Mouse (Mus musculus): ENCODE data around the gene Nebl. TPM values are rescaled to one million over a fixed set of nuclear protein-coding genes. Genes with fewer than 3 reads are reported as not detected.
A peak's percentile ranks its signal among the peaks of the same experiment; 100 is the strongest.

The Nebl gene
- total RNA-seq (2021), result 7.3 and 10.5 TPM in 2 replicates
- long read RNA-seq, experiment 1, full-length matches to known transcripts, result 3 of 5 reads
- long read RNA-seq, experiment 1, partial matches to known transcripts, result 1 of 5 reads
- long read RNA-seq, experiment 1, other reads (novel, unspliced or antisense), result 1 of 5 reads
- long read RNA-seq, experiment 2, partial matches to known transcripts, result 0 of 1 reads
- long read RNA-seq, experiment 2, other reads (novel, unspliced or antisense), result 1 of 1 reads

- peak; percentile 76 for DNase-seq
Measured at GRCm38 (mm10) chr2:17730957-17731830, at the start of gene Nebl. TSS of gene Nebl (minus strand) at chr2:17731464.

DNA sequence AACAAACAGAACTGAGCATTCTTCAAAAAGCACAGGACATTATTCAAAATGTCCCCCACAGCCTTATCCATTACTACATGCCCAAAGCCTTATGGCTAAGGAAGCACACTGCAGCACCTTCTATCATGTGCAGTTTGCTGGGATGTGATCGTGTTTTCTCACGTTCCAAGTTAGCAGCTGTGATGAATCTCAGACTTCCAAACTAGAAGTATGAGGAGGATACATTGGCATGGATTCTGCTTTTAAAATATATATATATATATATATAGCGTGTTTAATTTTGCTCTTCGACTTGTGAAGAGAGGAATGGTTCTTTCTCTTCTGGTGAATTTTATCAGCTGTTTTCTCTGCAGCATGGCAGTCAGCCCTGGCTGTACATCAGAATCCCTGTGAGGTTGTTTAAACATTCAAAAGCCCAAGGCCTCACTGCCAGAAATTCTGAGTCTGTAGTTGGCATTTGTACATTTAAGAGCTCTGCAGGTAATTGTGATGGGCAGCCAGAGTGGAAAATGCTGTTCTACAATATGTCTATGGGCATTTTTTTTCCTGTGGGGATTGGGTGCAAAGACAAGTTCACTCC is 39.1 kb upstream of the Nebl start:
- no peak for DNase-seq

- no peak for DNase-seq
Measured at GRCm38 (mm10) chr2:17769242-17769755, 38.0 kb upstream of the Nebl start.

DNA sequence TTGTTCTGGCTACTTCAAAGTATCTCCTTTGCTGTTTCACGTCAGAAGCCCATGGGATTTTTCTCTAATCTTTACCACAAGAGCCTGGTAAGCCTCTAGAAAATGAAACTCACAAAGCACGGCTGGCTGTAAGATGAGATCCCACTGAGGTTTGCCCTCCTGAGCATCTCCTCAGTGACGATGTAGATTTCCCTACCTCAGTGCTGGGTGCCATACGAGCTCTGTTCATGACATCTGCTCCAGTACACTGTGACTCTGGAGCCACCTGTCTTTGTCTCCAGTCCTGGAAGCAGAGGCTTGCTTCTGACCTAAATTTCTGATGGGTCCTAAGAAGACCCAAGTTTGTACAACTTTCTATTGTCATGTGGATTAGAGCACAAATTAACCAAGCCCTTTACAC is 25.0 kb upstream of the Nebl start:
- no peak for DNase-seq

- no peak for DNase-seq
Measured at GRCm38 (mm10) chr2:17742051-17742763, 10.9 kb upstream of the Nebl start.

DNA sequence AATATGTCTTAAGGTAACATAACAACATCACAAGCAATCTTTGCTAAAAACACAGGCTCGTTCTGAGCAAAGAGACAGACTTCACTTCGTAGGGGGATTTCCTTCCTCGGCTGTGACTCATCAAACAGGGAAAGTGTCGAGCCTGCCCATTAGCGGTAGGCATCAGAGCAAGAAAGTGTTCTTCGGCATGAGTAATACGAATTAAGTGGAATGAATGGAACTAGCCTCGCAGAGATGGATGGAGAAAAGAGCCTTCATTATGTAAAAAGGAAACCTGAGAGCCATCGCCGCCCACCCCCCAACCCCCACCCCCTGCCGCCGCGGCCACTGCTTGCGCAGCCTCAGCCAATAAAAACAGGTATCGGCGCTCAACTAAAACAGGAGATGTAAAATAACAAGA is 10.3 kb upstream of the Nebl start:
- DNase-seq, result peak; percentile 24

GRCm38 (mm10) chr2:17740454-17740853 is 9.2 kb upstream of the Nebl start:
- DNase-seq, result no peak

- DNase-seq, result no peak
Measured at GRCm38 (mm10) chr2:17732210-17732609, 946 bp upstream of the Nebl start.

- no peak for DNase-seq
Measured at GRCm38 (mm10) chr2:17731831-17732200, 552 bp upstream of the Nebl start.

DNA sequence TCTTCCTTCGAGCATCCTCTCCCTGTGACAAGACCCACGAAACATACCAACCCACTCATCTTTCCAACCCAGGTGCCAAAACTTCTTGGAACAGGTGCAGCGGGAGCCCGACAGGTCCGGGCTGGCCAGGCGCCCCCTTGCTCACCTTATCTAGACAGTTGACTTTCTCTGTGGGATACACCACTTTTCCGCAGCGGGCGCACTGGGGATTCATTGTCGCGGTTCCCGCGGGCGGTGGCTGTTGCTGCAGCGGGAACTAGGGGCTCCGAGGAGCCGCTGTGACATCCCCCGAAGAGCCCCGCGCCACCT is 662 bp downstream of the Nebl start:
- DNase-seq, result no peak

DNA sequence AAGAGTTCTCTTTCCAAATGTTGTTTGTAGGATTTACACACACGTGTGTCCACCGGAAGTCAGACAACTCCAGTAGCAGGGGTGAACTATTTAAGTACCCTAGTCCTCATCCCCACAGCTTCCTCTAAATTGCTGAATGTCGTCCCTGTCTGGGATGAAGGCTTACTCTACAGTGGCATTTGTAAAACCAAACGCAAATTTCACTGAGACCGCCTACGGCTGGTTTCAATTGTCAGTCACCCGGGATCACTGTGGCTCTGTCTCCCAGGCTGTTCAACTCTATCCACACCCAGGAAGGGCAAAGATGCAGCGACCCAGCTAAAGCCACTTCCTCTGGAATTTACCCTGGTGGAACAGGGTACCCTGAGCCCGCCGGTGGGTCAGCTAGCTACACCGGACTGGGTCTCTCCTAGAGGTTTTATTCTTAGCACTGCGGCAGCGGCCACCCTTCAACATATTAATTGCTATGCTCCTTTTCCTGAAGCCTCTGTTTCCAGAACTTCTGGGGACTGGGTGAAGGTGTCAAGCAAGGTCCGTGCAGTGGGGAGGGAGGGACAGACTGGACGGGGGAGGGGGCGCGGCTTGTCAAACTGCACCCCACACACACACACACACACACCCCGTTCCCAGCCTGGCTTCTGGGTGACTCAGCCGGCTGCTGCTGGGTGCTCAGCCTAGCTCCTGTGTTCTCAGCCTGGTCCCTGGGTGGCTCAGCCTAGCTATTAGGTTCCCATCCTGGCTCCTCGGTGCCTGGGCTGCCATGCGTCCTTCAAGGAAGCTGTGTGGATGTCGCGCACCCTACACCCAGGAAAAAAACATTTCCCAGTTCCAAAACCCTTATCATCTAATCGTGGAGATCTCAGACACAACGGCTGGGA is 1.3 kb downstream of the Nebl start:
- DNase-seq, result peak; percentile 53

DNA sequence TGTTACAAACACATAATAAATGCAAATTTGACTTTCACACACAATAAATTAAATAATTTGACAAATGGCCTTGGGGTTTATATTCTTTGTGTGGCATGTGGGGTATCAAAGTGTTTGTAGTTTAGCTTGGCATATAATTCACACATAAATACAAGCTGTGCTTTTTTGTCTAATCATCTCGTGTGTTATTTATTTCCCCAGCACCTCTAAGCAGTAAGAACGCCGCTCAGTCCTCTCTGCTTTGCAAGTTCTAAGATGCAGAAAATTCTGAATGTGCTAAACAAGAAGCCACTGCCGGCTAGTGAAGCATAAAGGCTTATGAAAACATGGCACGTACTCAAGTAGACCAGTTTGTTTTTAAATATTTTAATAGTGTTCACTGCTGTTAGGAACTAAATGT is 6.9 kb downstream of the Nebl start:
- no peak for DNase-seq

GRCm38 (mm10) chr2:17723268-17724019 is 7.8 kb downstream of the Nebl start:
- DNase-seq, result no peak

DNA sequence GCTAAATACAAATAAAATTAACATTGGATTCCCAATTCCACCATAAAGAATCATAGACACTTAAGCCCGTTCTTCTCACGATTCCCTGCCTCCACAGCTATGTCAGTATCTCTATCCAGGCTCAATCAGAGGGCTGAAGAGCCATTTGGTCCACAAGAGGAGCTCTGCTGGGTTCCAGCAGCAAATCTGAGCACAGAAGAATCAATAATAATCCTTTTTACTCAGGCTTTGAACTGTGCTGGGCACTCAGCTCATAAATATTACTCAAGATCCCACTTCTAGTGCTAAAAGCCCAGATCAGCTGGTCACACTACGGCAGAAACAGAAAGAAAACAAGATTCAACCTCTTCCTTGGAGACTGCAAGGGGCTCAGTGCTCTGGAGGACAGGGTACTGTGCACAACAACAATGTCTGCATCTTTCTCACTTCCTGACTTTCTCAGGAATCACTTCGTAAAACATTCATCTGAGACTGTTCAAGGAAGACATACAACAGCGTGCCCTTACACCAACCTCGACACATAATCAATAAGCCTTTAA is 10.0 kb downstream of the Nebl start:
- DNase-seq, result no peak

DNA sequence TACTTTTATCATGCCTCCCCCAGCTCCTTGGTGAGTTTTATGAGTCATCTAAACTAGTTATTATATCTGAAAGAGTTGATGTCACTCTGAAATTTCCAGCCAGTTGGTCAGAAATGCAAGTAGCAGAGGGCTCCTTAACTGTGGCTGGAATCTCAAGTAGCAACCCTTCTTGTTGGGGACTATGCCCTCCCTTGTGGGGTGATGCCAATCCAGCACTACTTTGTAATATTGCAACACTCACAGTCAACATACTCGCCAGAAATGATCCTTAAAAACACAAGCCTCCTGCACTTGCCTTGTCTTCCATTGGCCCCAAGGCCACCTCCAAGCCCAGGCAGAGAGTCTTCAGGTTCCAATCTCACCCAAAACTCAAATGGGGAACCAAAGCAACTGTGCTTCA is 13.0 kb downstream of the Nebl start:
- DNase-seq, result no peak

GRCm38 (mm10) chr2:17717200-17717599 is 14.1 kb downstream of the Nebl start:
- DNase-seq, result no peak

DNA sequence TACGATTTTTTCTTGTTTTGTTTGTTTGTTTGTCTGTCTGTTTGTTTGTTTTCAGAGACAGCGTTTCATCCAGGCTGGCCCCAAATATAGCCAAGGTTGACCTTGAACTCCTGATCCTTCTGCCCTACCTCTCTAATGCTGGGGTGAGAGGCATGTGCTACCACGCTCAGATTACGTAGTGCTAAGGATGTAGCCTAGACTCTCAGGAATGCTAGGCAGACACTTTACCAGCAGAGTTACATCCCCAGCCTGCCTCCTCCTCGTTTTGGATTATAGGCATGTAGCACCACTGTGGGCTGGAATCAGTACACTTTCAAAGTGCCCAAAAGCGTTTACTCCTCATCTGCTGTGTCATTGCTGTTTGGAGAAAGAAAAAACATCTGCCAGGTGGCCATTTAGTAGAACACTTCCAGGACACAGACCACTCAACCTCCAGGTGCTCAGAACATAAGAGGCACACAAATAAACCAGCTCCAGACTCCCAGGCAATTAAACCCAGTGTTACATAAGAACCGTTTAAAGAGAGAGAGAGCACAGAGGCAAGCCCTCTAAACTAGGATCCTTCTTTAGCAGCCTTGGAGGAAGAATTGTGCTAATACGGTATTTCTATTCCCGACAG is 16.0 kb downstream of the Nebl start:
- no peak for DNase-seq

DNA sequence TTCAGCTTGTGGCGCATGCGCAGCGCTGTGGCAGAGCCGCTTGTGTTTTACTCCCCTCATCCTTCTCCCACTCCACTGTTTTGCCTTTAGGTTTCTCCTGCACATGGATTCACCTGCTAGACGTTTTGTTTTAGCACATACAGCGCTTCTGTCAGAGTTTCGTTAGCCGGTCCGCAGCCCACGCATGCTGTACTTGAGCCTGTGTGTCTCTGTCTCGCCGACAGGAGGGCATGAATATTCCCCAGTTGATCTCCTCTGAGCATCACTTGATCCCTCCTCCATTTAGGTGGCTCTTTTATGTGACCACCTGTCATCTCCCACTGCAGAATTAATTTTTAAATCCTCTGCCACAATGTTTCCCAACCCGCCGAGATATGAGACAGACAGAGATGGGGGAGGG is 16.6 kb downstream of the Nebl start:
- no peak for DNase-seq

GRCm38 (mm10) chr2:17714124-17714523 is 17.1 kb downstream of the Nebl start:
- no peak for DNase-seq

GRCm38 (mm10) chr2:17711216-17711615 is 20.0 kb downstream of the Nebl start:
- no peak for DNase-seq

Measured in adrenal gland, postnatal 14 days (tissue).